Mouse (Mus musculus): ENCODE results near the gene Spata18. TPM values are rescaled to one million over a fixed set of nuclear protein-coding genes. Genes with fewer than 3 reads are reported as not detected.

Spata18 gene
- polyA plus RNA-seq, 1 experiment from 2014 or later: 0.15 TPM

- WGBS: 88% methylated on average over 3 of the region's 3 CpGs
These were observed 24.4 kb downstream of the Spata18 start for GRCm38 (mm10) chr5:73675604-73676003.

GRCm38 (mm10) chr5:73676626-73677025 is 25.4 kb downstream of the Spata18 start:
- H3K9me3 ChIP-seq: no peaks in the 10 kb centered on the region
- no peak for DNase-seq (ENCODE audit: low spot score)
- 0 out of 2 replicates have a peak, but pooled peaks cover 3% of the 10 kb centered on the region for H3K4me1 ChIP-seq
- H3K27me3 ChIP-seq (replicated peaks; ENCODE audit: low read depth, poor library complexity, severe bottlenecking): no peaks in the 10 kb centered on the region
- no peak overlapping the region for H3K4me3 ChIP-seq
- 59% methylated on average over 13 of the region's 13 CpGs for WGBS
- H3K27ac ChIP-seq (replicated peaks): no peak overlapping the region
- no peaks in the 10 kb centered on the region for H3K36me3 ChIP-seq (replicated peaks)

More at GRCm38 (mm10) chr5:73675604-73676003, 24.4 kb downstream of the Spata18 start:
- H3K36me3 ChIP-seq (replicated peaks): no peaks in the 10 kb centered on the region
- no peak overlapping the region for H3K27ac ChIP-seq (replicated peaks)
- H3K4me1 ChIP-seq: 0 out of 2 replicates have a peak, but pooled peaks cover 3% of the 10 kb centered on the region
- no peaks in the 10 kb centered on the region for H3K27me3 ChIP-seq (replicated peaks; ENCODE audit: low read depth, poor library complexity, severe bottlenecking)
- no peak for DNase-seq (ENCODE audit: low spot score)
- H3K4me3 ChIP-seq: no peak overlapping the region
- H3K9me3 ChIP-seq: no peaks in the 10 kb centered on the region

- DNase-seq (ENCODE audit: low spot score): no peak
- Histone ChIP-seq H3K36me3 (replicated peaks) (no peaks in the 10 kb centered on the region), H3K4me3 (no peak overlapping the region), H3K9me3 (no peaks in the 10 kb centered on the region), H3K27me3 (replicated peaks; ENCODE audit: low read depth, poor library complexity, severe bottlenecking) (no peaks in the 10 kb centered on the region), H3K4me1 (peaks cover 4% of the 10 kb centered on the region; the same call in 1 of the 2 replicates), H3K27ac (replicated peaks) (no peak overlapping the region)
- 87% methylated on average over 6 of the region's 6 CpGs for WGBS
These were observed 32.0 kb downstream of the Spata18 start for GRCm38 (mm10) chr5:73683221-73683620.

GRCm38 (mm10) chr5:73683706-73684409 is 32.7 kb downstream of the Spata18 start:
- H3K4me1 ChIP-seq: peaks cover 4% of the 10 kb centered on the region; the same call in 1 of the 2 replicates
- no peak for DNase-seq (ENCODE audit: low spot score)
- H3K4me3 ChIP-seq: no peak overlapping the region
- H3K27ac ChIP-seq (replicated peaks): no peak overlapping the region
- no peaks in the 10 kb centered on the region for H3K9me3 ChIP-seq
- 67% methylated on average over 9 of the region's 9 CpGs for WGBS
- H3K27me3 ChIP-seq (replicated peaks; ENCODE audit: low read depth, poor library complexity, severe bottlenecking): no peaks in the 10 kb centered on the region
- H3K36me3 ChIP-seq (replicated peaks): no peaks in the 10 kb centered on the region

GRCm38 (mm10) chr5:73686149-73686548 is 35.0 kb downstream of the Spata18 start:
- H3K9me3 ChIP-seq: no peaks in the 10 kb centered on the region
- peak; percentile 31 for DNase-seq (ENCODE audit: low spot score)
- 0 out of 2 replicates have a peak overlapping the region, but pooled peaks have one; percentile 4 for H3K27ac ChIP-seq (replicated peaks)
- H3K4me3 ChIP-seq: no peak overlapping the region
- no peaks in the 10 kb centered on the region for H3K27me3 ChIP-seq (replicated peaks; ENCODE audit: low read depth, poor library complexity, severe bottlenecking)
- H3K4me1 ChIP-seq: peaks cover 13% of the 10 kb centered on the region
- WGBS: 37% methylated on average over 4 of the region's 4 CpGs
- H3K36me3 ChIP-seq (replicated peaks): no peaks in the 10 kb centered on the region

- Histone ChIP-seq H3K4me1 (peaks cover 24% of the 10 kb centered on the region), H3K27ac (replicated peaks) (no peak overlapping the region), H3K36me3 (replicated peaks) (no peaks in the 10 kb centered on the region), H3K9me3 (no peaks in the 10 kb centered on the region), H3K4me3 (no peak overlapping the region), H3K27me3 (replicated peaks; ENCODE audit: low read depth, poor library complexity, severe bottlenecking) (no peaks in the 10 kb centered on the region)
- 95% methylated on average over 1 of the region's 1 CpGs for WGBS
- no peak for DNase-seq (ENCODE audit: low spot score)
These were observed 37.4 kb downstream of the Spata18 start for GRCm38 (mm10) chr5:73688576-73688975.

- H3K27ac ChIP-seq (replicated peaks): peak overlapping the region; percentile 35
- no peaks in the 10 kb centered on the region for H3K27me3 ChIP-seq (replicated peaks; ENCODE audit: low read depth, poor library complexity, severe bottlenecking)
- H3K36me3 ChIP-seq (replicated peaks): no peaks in the 10 kb centered on the region
- H3K4me3 ChIP-seq: no peak overlapping the region
- H3K9me3 ChIP-seq: no peaks in the 10 kb centered on the region
- peaks cover 38% of the 10 kb centered on the region for H3K4me1 ChIP-seq
- no peak for DNase-seq (ENCODE audit: low spot score)
- WGBS: 49% methylated on average over 2 of the region's 2 CpGs
These were observed 39.0 kb downstream of the Spata18 start for GRCm38 (mm10) chr5:73690146-73690545.

- DNase-seq (ENCODE audit: low spot score): no peak
- Histone ChIP-seq H3K9me3 (no peaks in the 10 kb centered on the region), H3K4me1 (peaks cover 38% of the 10 kb centered on the region), H3K27me3 (replicated peaks; ENCODE audit: low read depth, poor library complexity, severe bottlenecking) (no peaks in the 10 kb centered on the region), H3K27ac (replicated peaks) (peak overlapping the region; percentile 40; the same call in 1 of the 2 replicates), H3K36me3 (replicated peaks) (no peaks in the 10 kb centered on the region), H3K4me3 (no peak overlapping the region)
- 34% methylated on average over 15 of the region's 15 CpGs for WGBS
These were observed 40.7 kb downstream of the Spata18 start for GRCm38 (mm10) chr5:73691723-73692520.

- no peaks in the 10 kb centered on the region for H3K9me3 ChIP-seq
- H3K4me3 ChIP-seq: no peak overlapping the region
- H3K4me1 ChIP-seq: peaks cover 34% of the 10 kb centered on the region
- 82% methylated on average over 1 of the region's 1 CpGs for WGBS
- no peaks in the 10 kb centered on the region for H3K27me3 ChIP-seq (replicated peaks; ENCODE audit: low read depth, poor library complexity, severe bottlenecking)
- no peaks in the 10 kb centered on the region for H3K36me3 ChIP-seq (replicated peaks)
- DNase-seq (ENCODE audit: low spot score): no peak
- H3K27ac ChIP-seq (replicated peaks): no peak overlapping the region
These were observed 42.6 kb downstream of the Spata18 start for GRCm38 (mm10) chr5:73693778-73694177.

GRCm38 (mm10) chr5:73694254-73695015 is 43.3 kb downstream of the Spata18 start:
- 56% methylated on average over 4 of the region's 4 CpGs for WGBS
- peaks cover 34% of the 10 kb centered on the region for H3K4me1 ChIP-seq
- H3K36me3 ChIP-seq (replicated peaks): no peaks in the 10 kb centered on the region
- H3K27me3 ChIP-seq (replicated peaks; ENCODE audit: low read depth, poor library complexity, severe bottlenecking): no peaks in the 10 kb centered on the region
- peak overlapping the region; percentile 69; the same call in 1 of the 2 replicates for H3K27ac ChIP-seq (replicated peaks)
- peak; percentile 53 for DNase-seq (ENCODE audit: low spot score)
- H3K9me3 ChIP-seq: no peaks in the 10 kb centered on the region
- H3K4me3 ChIP-seq: no peak overlapping the region

GRCm38 (mm10) chr5:73697700-73698099 is 46.5 kb downstream of the Spata18 start:
- peaks cover 20% of the 10 kb centered on the region for H3K4me1 ChIP-seq
- no peaks in the 10 kb centered on the region for H3K36me3 ChIP-seq (replicated peaks)
- no peaks in the 10 kb centered on the region for H3K9me3 ChIP-seq
- no peaks in the 10 kb centered on the region for H3K27me3 ChIP-seq (replicated peaks; ENCODE audit: low read depth, poor library complexity, severe bottlenecking)
- H3K27ac ChIP-seq (replicated peaks): no peak overlapping the region
- H3K4me3 ChIP-seq: no peak overlapping the region
- DNase-seq (ENCODE audit: low spot score): no peak
- WGBS: 82% methylated on average over 4 of the region's 4 CpGs
